Mouse (Mus musculus) erythroblast, embryonic 14.5 days (primary cell): ENCODE measurements at regions not wholly inside any gene's neighbourhood (a gene's known extent, or its start where the extent isn't known, plus 50 kb on each side); places are given as distances from the start of the nearest gene placed in this dataset.

Source experiments
- GATA1 ChIP-seq: IDR thresholded peaks from 2 replicates; pipeline ENCODE4 v1.6.1; 2012; ENCODE audit warnings: low read length, inconsistent platforms, mixed read lengths
- TAL1 ChIP-seq: IDR thresholded peaks from 3 replicates; pipeline ENCODE4 v1.6.1; 2012; ENCODE audit warnings: low read length, inconsistent platforms, mixed read lengths

DNA sequence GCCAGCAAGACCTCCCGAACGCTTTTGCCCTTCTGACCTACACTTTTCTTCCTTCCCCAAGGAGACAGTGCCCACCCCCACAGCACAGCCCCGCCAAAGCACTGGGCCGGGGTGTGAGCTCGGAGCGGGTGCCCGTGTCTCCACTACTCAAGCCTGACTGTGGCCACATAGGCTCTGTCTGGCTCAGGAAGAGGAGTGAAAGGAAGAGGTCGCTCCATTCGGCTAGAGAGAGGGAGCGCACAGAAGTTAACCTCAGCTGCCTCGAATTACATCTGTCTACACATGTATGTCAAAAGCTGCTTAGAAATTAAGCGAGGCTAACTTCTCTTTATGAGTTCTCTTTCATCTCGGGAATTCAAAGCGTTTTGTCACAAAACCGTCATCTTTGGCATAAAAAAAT, 69.6 kb upstream of the Slc4a7 start:
- no peak for TF ChIP-seq GATA1
- no peak for TF ChIP-seq TAL1
